Mouse (Mus musculus) cerebellum, postnatal 14 days (tissue): ENCODE measurements at regions not wholly inside any gene's neighbourhood (a gene's known extent, or its start where the extent isn't known, plus 50 kb on each side); places are given as distances from the start of the nearest gene placed in this dataset.

Source experiments
- DNase-seq, 2 experiments: peaks; one replicate each; pipeline ENCODE4 v3.0.0; 2021; ENCODE audit warnings: mixed read lengths in 2 of 2

GRCm38 (mm10) chr13:44042730-44043493 is 258.3 kb downstream of the Cd83 start:
- peak; percentile 64 to 76 for DNase-seq

- peak; percentile 92 to 94 for DNase-seq
Observed at GRCm38 (mm10) chr13:44043494-44043885, 258.9 kb downstream of the Cd83 start.

- DNase-seq = peak; percentile 84 to 87
Observed at GRCm38 (mm10) chr13:44044546-44045216, 260.1 kb downstream of the Cd83 start.

GRCm38 (mm10) chr13:44046436-44046835 is 261.9 kb downstream of the Cd83 start:
- DNase-seq = no peak

GRCm38 (mm10) chr13:44054157-44054556 is 269.6 kb downstream of the Cd83 start:
- no peak for DNase-seq

- peak in 1 of 2 experiments; percentile 46 for DNase-seq
Observed at GRCm38 (mm10) chr13:44055573-44056491, 271.3 kb downstream of the Cd83 start.

- DNase-seq = peak; percentile 40 to 48
Observed at GRCm38 (mm10) chr13:44056716-44057115, 272.1 kb downstream of the Cd83 start.

- DNase-seq = no peak
Observed at GRCm38 (mm10) chr13:44057542-44057941, 273.0 kb downstream of the Cd83 start.

- no peak for DNase-seq
Observed at GRCm38 (mm10) chr13:44058277-44058676, 273.7 kb downstream of the Cd83 start.

- peak; percentile 39 to 59 for DNase-seq
Observed at GRCm38 (mm10) chr13:44059436-44059835, 274.9 kb downstream of the Cd83 start.

- DNase-seq = no peak
Observed at GRCm38 (mm10) chr13:44061286-44061685, 276.7 kb downstream of the Cd83 start.

- DNase-seq = peak; percentile 59 to 67
Observed at GRCm38 (mm10) chr13:44061721-44062300, 277.2 kb downstream of the Cd83 start.

- DNase-seq = no peak
Observed at GRCm38 (mm10) chr13:44063317-44063716, 278.7 kb downstream of the Cd83 start.

GRCm38 (mm10) chr13:44064026-44064425 is 279.5 kb downstream of the Cd83 start:
- no peak for DNase-seq

- DNase-seq = peak; percentile 60 to 71
Observed at GRCm38 (mm10) chr13:44065741-44066185, 281.2 kb downstream of the Cd83 start.

GRCm38 (mm10) chr13:44067244-44067643 is 282.7 kb downstream of the Cd83 start:
- no peak for DNase-seq

- DNase-seq = no peak
Observed at GRCm38 (mm10) chr13:44068951-44069350, 284.4 kb downstream of the Cd83 start.

GRCm38 (mm10) chr13:44073122-44073521 is 288.5 kb downstream of the Cd83 start:
- no peak for DNase-seq

- DNase-seq = no peak
Observed at GRCm38 (mm10) chr13:44074172-44074571, 289.6 kb downstream of the Cd83 start.

- no peak for DNase-seq
Observed at GRCm38 (mm10) chr13:44077022-44077421, 292.4 kb downstream of the Cd83 start.

- peak in 1 of 2 experiments; percentile 14 for DNase-seq
Observed at GRCm38 (mm10) chr13:44085621-44086510, 301.3 kb downstream of the Cd83 start.
